Mouse (Mus musculus) olfactory bulb, adult 2 months (tissue): ENCODE data around the gene Dennd6b. TPM values are rescaled to one million over a fixed set of nuclear protein-coding genes. Genes with fewer than 3 reads are reported as not detected.
A peak's percentile ranks its signal among the peaks of the same experiment; 100 is the strongest.

Source experiments
- H3K27ac ChIP-seq: fragments of 200-500 bp; 2 replicates; pipeline ENCODE4 v1.5.1; 2012; ENCODE audit warnings: low read depth, low read length; ENCODE audit not compliant: insufficient read depth
- H3K4me1 ChIP-seq: fragments of 200-500 bp; 2 replicates; pipeline ENCODE4 v1.6.1; 2012; ENCODE audit warnings: low read length; ENCODE audit not compliant: control insufficient read depth, insufficient read depth
- H3K4me3 ChIP-seq: fragments of 200-500 bp; 2 replicates; pipeline ENCODE4 v1.5.1; 2012; ENCODE audit warnings: mild to moderate bottlenecking, low read depth, low read length, moderate library complexity; ENCODE audit not compliant: insufficient read depth
- CTCF ChIP-seq: fragments of 200-500 bp; IDR thresholded peaks from 2 replicates; pipeline ENCODE4 v1.5.1; 2012; ENCODE audit warnings: low read depth, mild to moderate bottlenecking, low read length, moderate library complexity; ENCODE audit not compliant: insufficient read depth
- POLR2A ChIP-seq: fragments of 200-500 bp; IDR thresholded peaks from 2 replicates; pipeline ENCODE4 v1.6.1; 2012; ENCODE audit warnings: mild to moderate bottlenecking, low read depth, low read length, moderate library complexity; ENCODE audit not compliant: insufficient read depth
- WGBS: fragments of 180-500 bp; shearing (Covaris S2); methylation state at CpG from one replicate; pipeline ENCODE4 v1.1.7; 2018; 5-methylcytosine and 5-hydroxymethylcytosine counted together
- polyA plus RNA-seq: library from polyadenylated mRNA; stranded (reverse); fragments of >200 nt; gene quantifications from 2 replicates; pipeline ENCODE4 v1.2.4, GENCODE M21; 2012; ENCODE audit warnings: low replicate concordance; ENCODE audit not compliant: missing spikeins, insufficient read depth, insufficient read length

The Dennd6b gene
- polyA plus RNA-seq, 1 experiment: not detected

DNA sequence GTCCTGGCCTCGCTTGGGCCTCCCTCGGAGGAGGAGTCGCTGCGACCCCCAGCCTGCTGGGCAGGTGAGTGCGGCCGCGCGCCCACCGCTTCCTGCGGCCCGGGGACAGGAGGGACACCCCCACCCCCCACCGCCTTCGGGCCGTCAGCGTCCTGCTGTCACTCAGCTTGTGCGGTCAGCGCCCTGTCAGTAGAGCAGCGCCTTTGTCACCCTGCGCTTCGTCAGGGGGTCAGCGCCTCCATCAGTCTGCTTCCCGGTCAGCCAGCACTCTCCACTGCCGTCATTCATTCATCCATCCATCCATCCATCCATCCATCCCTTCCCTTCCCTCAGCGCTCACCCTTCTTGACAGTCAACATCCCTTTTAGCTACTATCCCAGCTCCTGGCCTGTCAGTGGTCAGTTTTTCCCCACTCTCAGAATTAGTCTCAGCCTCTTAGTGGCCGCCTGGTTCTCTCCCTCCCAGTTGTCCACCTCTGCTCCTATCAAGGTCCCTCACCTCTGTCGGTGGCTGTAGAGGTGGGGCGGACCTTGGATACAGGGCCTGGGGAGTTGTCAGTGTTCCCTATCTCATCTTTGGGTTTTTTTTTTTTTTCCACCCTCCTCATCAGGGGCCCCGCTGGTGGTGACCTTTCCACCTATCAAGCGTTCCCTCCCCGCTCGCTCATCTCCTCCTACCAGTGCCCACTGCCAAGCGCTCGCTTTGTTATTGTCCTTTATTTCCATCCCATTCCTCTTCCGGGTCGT, 15.6 kb upstream of the Dennd6b start:
- 1% methylated on average over 35 of the region's 35 CpGs for WGBS
- TF ChIP-seq POLR2A (no peak), CTCF (no peak)
- Histone ChIP-seq H3K4me1 (peaks cover 10% of the 10 kb centered on the region), H3K4me3 (peak overlapping the region; percentile 73), H3K27ac (peak overlapping the region; percentile 81)

DNA sequence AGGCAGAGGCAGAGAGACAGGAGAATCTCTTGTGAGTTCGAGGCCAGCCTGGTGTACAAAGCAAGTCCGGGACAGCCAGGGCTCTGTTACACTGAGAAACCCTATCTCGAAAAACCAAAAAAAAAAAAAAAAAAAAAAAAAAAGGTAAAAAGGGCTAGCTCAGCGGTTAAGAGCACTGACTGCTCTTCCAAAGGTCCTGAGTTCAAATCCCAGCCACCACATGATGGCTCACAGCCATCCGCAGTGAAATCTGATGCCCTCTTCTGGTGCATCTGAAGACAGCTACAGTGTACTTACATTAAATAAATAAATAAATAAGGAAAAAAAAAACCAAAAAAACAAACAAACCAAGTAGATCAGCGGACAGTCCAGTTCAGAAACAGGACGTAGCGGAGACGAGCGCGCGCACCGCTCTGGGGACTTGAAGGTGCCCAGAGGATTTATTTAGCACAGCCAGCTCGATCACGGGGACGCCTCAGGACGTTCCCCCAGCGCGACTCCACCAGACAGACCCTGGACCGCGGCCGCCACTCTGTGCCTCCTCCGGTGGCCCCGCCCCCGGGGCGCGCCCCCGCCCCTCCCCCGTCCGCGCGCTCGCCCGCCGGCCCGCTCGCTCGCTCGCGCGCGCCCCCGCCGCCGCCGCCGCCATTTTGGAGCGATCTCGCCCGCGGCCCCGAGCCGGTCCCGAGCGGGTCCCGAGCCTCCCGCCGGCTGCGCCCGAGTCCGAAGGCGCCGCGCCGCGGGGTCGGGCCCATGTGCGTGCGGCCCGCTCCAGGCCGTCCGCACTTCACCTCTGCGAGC, 14.8 kb upstream of the Dennd6b start, which contains the start of gene Ppp6r2:
Ppp6r2 (plus strand) TSS at position 639 of the 801 bp plus-strand sequence.
- no peak for TF ChIP-seq CTCF
- TF ChIP-seq POLR2A: peak; percentile 68
- H3K27ac ChIP-seq: peak within 1 kb of the TSS; percentile 81
- WGBS: 2% methylated on average over 73 of the region's 73 CpGs

DNA sequence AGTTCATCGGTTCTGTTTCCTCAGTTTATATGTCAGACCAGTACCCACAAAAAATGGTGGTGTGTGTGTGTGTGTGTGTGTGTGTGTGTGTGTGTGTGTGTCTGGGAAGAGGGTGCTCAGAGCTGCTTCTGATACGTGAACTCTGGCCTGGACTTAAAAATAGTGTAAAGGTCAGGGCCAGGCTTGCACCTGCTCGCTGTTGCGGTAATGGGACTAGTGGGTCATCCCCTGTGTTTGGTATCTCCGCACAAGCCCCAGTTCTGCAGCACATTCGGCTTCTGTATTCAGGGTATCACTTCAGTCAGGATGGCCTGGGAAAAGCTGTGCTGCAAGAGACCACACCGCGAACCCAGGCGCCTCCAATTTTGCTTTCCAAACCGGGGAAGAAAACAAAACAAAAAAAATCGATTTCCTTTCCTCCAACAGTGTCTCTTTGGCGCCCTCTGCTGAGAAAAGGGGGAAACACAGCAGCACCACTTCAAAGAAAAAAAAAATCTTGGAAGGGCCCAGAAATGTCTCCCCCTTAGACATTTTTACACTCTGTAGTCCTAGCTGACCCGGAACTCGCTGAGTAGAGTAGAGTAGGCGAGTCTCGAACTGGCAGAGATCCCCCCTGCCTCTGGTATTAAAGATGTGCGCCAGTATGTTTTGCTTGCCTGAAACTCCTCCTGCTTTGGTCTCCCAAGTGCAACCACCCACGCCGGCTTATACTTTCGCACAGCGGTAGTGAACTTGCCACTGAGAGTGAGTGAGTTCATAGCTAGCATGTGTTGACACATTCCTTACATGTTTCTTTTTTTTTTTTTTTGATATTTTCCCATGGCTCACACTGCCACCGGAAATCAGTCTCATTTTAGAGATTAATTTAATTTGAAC, 13.8 kb upstream of the Dennd6b start:
- peaks cover 6% of the 10 kb centered on the region for H3K4me1 ChIP-seq

More for the DNA sequence above, 14.8 kb upstream of the Dennd6b start, which contains the start of gene Ppp6r2:
- H3K4me3 ChIP-seq: peak within 1 kb of the TSS; percentile 73
- H3K4me1 ChIP-seq: peaks cover 10% of the 10 kb centered on the region

DNA sequence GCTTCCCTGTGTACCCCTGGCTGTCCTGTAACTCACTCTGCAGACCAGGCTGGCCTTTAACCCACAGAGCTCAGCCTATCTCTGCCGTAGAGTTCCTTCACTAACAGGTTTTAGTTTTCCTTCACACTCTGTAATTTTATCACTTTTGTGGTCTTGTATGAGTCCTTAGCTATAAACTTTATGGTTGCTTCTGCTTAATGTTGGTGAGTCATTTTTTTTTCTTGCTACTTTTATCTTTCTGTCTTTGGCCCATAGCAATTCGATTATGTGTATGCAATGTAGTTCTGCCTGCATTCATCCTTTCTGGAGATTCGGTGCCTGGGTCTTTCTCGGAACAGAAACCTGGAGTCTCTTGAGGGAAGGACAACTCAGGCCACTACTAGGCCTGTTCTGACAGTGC, 11.2 kb upstream of the Dennd6b start:
- H3K27ac ChIP-seq: no peak overlapping the region
- H3K4me3 ChIP-seq: no peak overlapping the region
- H3K4me1 ChIP-seq: peaks cover 4% of the 10 kb centered on the region
- WGBS: 90% methylated on average over 4 of the region's 4 CpGs
- TF ChIP-seq CTCF (no peak), POLR2A (no peak)

More for the DNA sequence above, 13.8 kb upstream of the Dennd6b start:
- WGBS: 7% methylated on average over 22 of the region's 22 CpGs
- TF ChIP-seq POLR2A (no peak), CTCF (peak; percentile 17; the same call in 1 of the 2 replicates)
- Histone ChIP-seq H3K27ac (peak overlapping the region; percentile 88), H3K4me3 (peak overlapping the region; percentile 48)

DNA sequence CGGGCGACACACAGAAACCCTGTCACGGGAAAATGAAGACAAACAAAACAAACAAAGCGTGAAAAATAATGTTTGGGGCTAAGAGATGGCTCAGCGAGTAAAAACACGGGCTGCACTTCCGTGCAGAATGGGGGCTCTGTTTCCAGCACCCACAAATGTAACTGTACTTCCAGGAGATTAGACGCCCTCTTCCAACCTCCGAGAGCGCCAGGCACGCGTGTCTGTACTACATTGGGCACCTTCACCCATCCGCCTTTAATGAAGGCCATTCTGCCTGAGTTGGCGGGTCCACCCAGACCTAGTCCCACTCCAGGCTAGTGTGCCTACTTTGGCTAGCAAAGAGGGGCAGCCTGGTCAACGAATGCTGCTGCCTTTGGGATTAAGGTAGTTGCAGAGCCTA, 760 bp upstream of the Dennd6b start:
- TF ChIP-seq CTCF (no peak), POLR2A (no peak)
- H3K4me3 ChIP-seq: peak overlapping the region; percentile 92
- peaks cover 8% of the 10 kb centered on the region for H3K4me1 ChIP-seq
- 38% methylated on average over 15 of the region's 15 CpGs for WGBS
- H3K27ac ChIP-seq: peak overlapping the region; percentile 65

DNA sequence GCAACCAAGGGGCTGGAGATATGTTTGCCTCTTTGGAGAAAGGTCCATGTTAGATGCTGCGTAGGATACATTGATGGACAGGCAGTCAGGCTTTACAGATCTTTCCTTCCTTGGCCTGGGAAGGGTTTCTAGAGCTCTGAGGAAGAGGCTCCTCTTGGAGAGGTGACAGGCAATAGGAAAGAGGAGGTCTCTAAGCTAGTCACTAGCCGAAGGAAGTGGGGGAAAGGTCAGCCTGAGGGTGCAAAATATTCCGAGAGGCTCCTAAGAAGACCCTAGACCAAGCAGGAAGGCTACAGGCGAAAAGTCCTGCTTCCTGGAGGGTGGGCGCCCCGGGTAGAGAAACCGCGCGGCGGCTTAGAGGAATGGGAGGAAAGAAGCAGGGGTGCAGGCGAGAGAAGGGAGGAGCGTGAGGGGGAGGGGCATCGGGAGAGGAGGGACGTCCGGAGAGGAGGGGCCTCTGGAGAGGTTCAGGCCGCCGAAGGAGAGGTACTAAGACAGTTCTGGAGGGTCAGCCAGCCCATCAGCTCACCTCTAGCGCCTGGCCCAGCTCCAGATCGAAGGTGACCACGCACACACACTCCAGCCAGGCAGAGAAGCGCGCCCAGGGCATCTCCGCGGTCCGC, 495 bp downstream of the Dennd6b start:
- 0% methylated on average over 25 of the region's 25 CpGs for WGBS
- no peak for TF ChIP-seq CTCF
- peak; percentile 89 for TF ChIP-seq POLR2A
- H3K4me1 ChIP-seq: peaks cover 8% of the 10 kb centered on the region

DNA sequence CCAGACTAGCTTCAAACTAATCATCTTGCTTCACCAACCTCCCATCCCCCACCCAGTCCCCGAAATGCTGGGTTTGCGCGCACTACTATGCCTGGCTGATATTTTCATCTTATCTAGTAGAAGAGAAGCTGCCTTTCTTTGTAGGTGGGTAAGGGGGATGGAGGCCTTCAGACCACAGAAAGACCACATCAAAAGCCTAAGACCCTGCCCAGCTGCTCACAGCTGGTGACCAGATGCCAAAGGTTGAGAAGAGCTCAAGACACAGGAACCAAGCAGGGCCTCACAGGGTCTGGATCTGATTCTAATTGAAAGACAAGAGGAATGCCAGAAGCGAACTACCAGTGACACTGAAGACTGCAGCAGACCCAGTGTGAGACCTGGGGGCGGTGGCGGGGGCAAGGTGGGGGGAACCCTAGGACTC, 1.0 kb downstream of the Dennd6b start:
- Histone ChIP-seq H3K4me1 (peaks cover 8% of the 10 kb centered on the region), H3K4me3 (peak overlapping the region; percentile 92), H3K27ac (no peak overlapping the region)
- 25% methylated on average over 6 of the region's 6 CpGs for WGBS
- TF ChIP-seq POLR2A (no peak), CTCF (no peak)

More for the DNA sequence above, 495 bp downstream of the Dennd6b start:
- Histone ChIP-seq H3K27ac (peak overlapping the region; percentile 97), H3K4me3 (peak overlapping the region; percentile 92)

DNA sequence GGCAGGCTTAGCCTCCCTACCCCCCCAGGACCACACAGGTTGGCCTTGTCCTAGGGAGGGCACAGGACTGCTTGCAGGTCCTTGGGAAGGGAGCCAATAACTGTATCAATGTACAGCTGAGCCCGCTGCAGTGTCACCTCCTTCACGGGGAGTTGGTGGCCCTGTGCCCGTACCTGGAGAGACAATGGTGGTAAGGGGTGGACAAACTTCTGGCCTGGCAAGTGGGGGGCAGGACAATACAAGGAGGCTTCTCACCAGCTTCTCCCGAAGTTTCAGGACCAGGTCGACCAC, 11.4 kb downstream of the Dennd6b start:
- H3K27ac ChIP-seq: no peak overlapping the region
- no peak for TF ChIP-seq POLR2A
- TF ChIP-seq CTCF: no peak
- peaks cover 14% of the 10 kb centered on the region for H3K4me1 ChIP-seq
- H3K4me3 ChIP-seq: no peak overlapping the region
- 67% methylated on average over 5 of the region's 5 CpGs for WGBS
